Mouse (Mus musculus): ENCODE measurements around the gene Cabp4. TPM values are rescaled to one million over a fixed set of nuclear protein-coding genes. Genes with fewer than 3 reads are reported as not detected.

The Cabp4 gene
- total RNA-seq, 1 experiment from 2014 or later: not detected

GRCm38 (mm10) chr19:4108535-4108934, 35.3 kb downstream of the Cabp4 start:
- ATAC-seq (replicated peaks; ENCODE audit: low read depth, poor library complexity, severe bottlenecking): no peak

DNA sequence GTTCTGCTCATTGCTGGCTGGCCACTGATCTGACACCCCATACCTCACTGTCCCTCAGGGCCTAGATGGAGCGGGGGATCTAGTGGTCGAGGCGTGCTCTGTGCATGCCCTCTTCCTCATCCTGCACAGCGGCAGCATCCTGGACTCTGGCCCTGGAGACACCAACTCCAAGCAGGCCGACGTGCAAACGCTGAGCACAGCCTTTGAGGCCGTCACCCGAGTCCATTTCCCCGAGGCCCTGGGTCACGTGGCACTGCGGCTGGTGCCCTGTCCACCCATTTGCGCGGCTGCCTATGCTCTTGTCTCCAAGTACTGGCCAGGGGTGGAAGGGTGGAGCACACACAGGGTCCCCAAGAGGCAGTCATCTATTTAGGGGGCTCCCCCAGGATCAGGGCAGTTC, 37.2 kb downstream of the Cabp4 start:
- no peak for ATAC-seq (replicated peaks; ENCODE audit: low read depth, poor library complexity, severe bottlenecking)

DNA sequence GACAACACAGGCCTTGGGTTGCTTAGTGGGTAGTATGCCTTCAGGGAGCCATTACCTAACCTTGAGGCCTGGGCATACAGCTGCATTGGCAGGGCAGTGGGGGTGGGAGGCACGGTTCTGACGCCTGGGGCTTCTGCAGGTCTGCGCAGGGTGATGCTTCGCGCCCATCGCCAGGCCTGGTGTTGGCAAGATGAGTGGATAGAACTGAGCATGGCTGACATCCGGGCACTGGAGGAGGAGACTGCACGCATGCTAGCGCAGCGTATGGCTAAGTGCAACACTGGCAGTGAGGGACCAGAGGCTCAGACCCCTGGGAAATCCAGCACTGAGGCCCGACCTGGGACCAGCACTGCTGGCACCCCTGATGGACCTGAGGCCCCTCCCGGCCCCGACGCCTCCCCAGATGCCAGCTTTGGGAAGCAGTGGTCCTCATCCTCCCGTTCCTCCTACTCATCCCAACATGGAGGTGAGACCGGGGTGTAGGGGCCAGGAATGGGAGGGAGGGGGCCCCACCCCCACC, 39.1 kb downstream of the Cabp4 start:
- ATAC-seq (replicated peaks; ENCODE audit: low read depth, poor library complexity, severe bottlenecking): no peak

GRCm38 (mm10) chr19:4103792-4104191, 40.0 kb downstream of the Cabp4 start:
- no peak for ATAC-seq (replicated peaks; ENCODE audit: low read depth, poor library complexity, severe bottlenecking)

- no peak for ATAC-seq (replicated peaks; ENCODE audit: low read depth, poor library complexity, severe bottlenecking)
Measured at GRCm38 (mm10) chr19:4103294-4103693, 40.5 kb downstream of the Cabp4 start.

DNA sequence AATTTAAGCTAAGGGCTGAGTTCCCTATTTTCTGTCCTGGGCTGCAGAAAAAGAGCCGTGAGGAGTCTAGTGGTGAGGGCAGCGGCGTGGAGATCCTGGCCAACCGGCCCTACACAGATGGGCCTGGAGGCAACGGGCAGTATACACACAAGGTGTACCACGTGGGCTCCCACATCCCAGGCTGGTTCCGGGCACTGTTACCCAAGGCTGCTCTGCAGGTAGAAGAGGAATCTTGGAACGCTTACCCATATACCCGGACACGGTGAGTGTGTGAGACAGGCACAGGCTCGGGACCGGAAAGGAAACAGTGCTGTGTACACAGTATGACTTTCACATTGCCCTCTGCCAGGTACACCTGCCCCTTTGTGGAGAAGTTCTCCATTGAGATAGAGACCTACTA, 41.2 kb downstream of the Cabp4 start:
- no peak for ATAC-seq (replicated peaks; ENCODE audit: low read depth, poor library complexity, severe bottlenecking)

GRCm38 (mm10) chr19:4102049-4102448, 41.8 kb downstream of the Cabp4 start:
- ATAC-seq (replicated peaks; ENCODE audit: low read depth, poor library complexity, severe bottlenecking): no peak

DNA sequence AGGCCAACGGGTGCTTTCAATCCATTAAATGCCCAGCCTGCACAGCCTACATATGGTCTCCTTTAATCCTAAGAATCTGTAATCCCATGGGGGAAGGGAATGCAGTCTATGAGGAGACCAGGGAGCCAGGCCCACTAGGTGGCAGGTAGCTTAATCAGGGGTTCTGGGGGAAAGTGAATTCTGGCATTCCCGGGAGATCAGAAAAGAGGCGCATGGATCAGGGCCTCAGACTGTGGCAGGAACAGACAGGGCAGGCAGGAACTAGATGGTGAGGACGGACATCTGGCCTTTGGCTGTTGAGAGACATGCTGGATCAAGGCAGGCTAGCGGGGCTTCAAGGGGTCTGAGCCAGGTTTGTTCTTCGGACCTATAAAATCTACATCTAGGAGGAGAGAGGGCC, 42.4 kb downstream of the Cabp4 start:
- ATAC-seq (replicated peaks; ENCODE audit: low read depth, poor library complexity, severe bottlenecking): no peak

GRCm38 (mm10) chr19:4100718-4101261, 43.0 kb downstream of the Cabp4 start:
- no peak for ATAC-seq (replicated peaks; ENCODE audit: low read depth, poor library complexity, severe bottlenecking)

GRCm38 (mm10) chr19:4099837-4100717, 43.8 kb downstream of the Cabp4 start, which contains the start of gene Pitpnm1:
Gene Pitpnm1 (plus strand): TSS chr19:4099998.
- ATAC-seq (replicated peaks; ENCODE audit: low read depth, poor library complexity, severe bottlenecking): no peak

- ATAC-seq (replicated peaks; ENCODE audit: low read depth, poor library complexity, severe bottlenecking): peak; percentile 56
Measured at GRCm38 (mm10) chr19:4099056-4099455, 44.8 kb downstream of the Cabp4 start.

GRCm38 (mm10) chr19:4098426-4098825, 45.4 kb downstream of the Cabp4 start:
- no peak for ATAC-seq (replicated peaks; ENCODE audit: low read depth, poor library complexity, severe bottlenecking)

GRCm38 (mm10) chr19:4097441-4097825, 46.4 kb downstream of the Cabp4 start:
- peak; percentile 20 for ATAC-seq (replicated peaks; ENCODE audit: low read depth, poor library complexity, severe bottlenecking)

- peak; percentile 81 for ATAC-seq (replicated peaks; ENCODE audit: low read depth, poor library complexity, severe bottlenecking)
Measured at GRCm38 (mm10) chr19:4096642-4097440, 47.0 kb downstream of the Cabp4 start, which contains the start of gene Cdk2ap2. Gene Cdk2ap2 (plus strand): TSS chr19:4097182.

- ATAC-seq (replicated peaks; ENCODE audit: low read depth, poor library complexity, severe bottlenecking): no peak
Measured at GRCm38 (mm10) chr19:4095802-4096201, 48.0 kb downstream of the Cabp4 start.

DNA sequence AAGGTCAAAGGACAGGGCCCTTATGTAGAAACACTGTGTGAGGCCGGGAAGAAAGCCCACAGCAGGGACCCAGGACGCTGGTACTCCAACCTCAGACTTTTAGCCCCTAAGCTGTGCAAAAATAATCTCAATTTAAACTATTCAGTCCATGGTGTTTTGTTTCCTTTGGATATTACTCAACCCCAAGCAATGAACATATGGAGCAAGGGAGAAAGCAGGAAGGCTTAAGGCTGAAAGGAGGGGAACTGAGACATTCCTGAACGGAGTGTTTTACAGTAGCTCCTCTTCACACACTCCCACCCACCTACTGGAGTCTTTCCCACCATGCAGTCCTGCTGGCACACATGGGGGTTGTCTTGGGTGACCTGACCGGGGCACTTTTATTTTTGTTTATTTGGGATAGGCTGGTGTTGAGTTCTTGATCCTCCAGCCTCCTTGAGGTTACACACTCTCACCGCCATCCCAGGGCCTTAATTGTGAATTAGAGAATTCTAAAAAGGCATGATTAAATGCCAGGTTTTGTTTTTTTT, 49.0 kb downstream of the Cabp4 start:
- no peak for ATAC-seq (replicated peaks; ENCODE audit: low read depth, poor library complexity, severe bottlenecking)

- ATAC-seq (replicated peaks; ENCODE audit: low read depth, poor library complexity, severe bottlenecking): no peak
Measured at GRCm38 (mm10) chr19:4094348-4094747, 49.5 kb downstream of the Cabp4 start.

DNA sequence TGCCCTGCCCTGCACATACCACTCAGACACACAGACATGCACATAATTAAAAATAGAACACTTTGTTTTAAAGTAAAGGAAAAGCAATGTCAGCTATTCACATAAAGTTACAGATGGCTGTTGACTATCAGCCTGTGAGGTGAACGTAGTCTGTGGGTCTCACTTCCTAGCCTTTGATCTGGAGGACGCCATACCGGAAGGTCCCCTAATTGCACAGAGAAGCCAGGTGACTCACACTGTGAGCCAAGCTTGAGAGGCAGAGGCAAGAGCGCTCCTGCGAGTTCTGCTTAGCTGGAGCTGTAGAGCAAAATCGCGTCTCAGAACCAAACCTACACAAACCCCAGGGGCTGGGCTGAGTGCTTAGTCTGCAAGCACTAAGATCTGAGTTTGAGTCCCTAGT, 50.1 kb downstream of the Cabp4 start:
- ATAC-seq (replicated peaks; ENCODE audit: low read depth, poor library complexity, severe bottlenecking): no peak

DNA sequence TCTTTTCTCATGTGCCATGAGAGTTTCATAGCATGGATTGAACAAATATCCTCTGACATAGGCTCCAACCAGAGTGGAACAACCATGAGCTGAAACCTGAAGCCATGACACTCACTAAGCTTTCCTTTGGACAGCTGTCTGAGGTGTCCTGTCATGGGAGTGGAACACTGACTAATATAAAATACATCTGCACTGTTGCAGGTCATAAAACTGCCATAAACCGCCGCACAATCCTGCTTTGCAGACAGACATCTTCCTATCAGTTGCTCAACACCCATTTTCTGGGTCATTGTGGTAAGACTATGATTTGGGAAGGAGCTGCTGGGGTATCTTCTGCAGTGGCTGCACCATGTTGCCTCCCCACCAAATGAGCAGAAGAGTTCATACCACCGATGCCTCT, 51.1 kb downstream of the Cabp4 start:
- ATAC-seq (replicated peaks; ENCODE audit: low read depth, poor library complexity, severe bottlenecking): no peak

DNA sequence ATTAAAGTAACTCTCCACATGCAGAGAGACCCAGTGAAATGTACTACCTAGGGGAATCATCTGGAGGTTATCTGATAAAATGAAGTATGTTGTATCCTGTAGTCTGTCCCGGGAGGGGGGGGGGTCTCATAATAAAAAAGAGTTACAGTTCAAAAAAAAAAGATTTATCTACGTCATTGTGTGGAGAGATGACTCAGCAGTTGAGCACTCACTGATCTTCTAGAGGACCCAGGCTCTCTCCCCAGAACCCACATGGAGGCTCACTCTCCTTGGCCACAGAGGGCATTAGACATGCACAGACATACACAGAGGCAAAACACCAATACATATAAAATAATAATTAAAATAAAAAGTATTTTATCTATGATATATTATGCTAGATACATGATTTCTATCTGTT, 52.5 kb downstream of the Cabp4 start:
- ATAC-seq (replicated peaks; ENCODE audit: low read depth, poor library complexity, severe bottlenecking): no peak

Data from common myeloid progenitor, adult 5-6 weeks (primary cell).